Mouse (Mus musculus) testis, adult 2 months (tissue): Measurements from ENCODE around the gene Ak8.
A peak's percentile ranks its signal among the peaks of the same experiment; 100 is the strongest.

Experiments
- CTCF ChIP-seq: fragments of 200-500 bp; IDR thresholded peaks from 2 replicates; pipeline ENCODE4 v1.5.1; 2012; ENCODE audit warnings: low read depth, mild to moderate bottlenecking, inconsistent platforms, low read length, moderate library complexity; ENCODE audit not compliant: control insufficient read depth, insufficient read depth, insufficient replicate concordance
- POLR2A ChIP-seq: fragments of 200-500 bp; IDR thresholded peaks from 2 replicates; pipeline ENCODE4 v1.6.1; 2012; ENCODE audit warnings: low read depth, mild to moderate bottlenecking, inconsistent platforms, low read length, moderate library complexity; ENCODE audit not compliant: control insufficient read depth

- peak; percentile 35; the same call in 1 of the 2 replicates for TF ChIP-seq CTCF
- no peak for TF ChIP-seq POLR2A
Measured at GRCm38 (mm10) chr2:28829265-28829664, 129.3 kb downstream of the Ak8 start.
